In genomic region chr12:108558194-108558593, GRCm38 (mm10) we compare ENCODE assay signal across 16 mouse cellular contexts. TPM values are rescaled to one million over a fixed set of nuclear protein-coding genes. Genes with fewer than 3 reads are reported as not detected.
DNase-seq lines count a peak whose midpoint lies in the region; ATAC-seq and TF ChIP-seq lines count a peak whose summit lies in the region.
"Had no signal": no experiment of that assay in that cellular context is flagged by ENCODE, and none has a peak within 500 bp of the region (broad histone marks: within the 10 kb centered on the region; RNA-seq: fewer than 3 reads in every experiment).

No protein-coding gene starts in this region.

- 0 out of 2 replicates have a peak overlapping the region, but pooled peaks have one; percentile 11 for H3K4me3 ChIP-seq in hindbrain, embryonic 13.5 days
- H3K4me3 ChIP-seq in hindbrain, embryonic 10.5 days: no peak overlapping the region
- 0 out of 2 replicates have a peak overlapping the region, but pooled peaks have one; percentile 7 for H3K4me3 ChIP-seq in midbrain, embryonic 15.5 days
- H3K4me3 ChIP-seq in stomach, postnatal 0 days (ENCODE audit: low read depth, low read length): no peak overlapping the region
- H3K4me3 ChIP-seq: heart, embryonic 12.5 days; limb, embryonic 13.5 days had no signal

- H3K27me3 ChIP-seq in hindbrain, embryonic 13.5 days: no peaks in the 10 kb centered on the region
- H3K27me3 ChIP-seq in hindbrain, embryonic 10.5 days (ENCODE audit: insufficient read depth, poor library complexity, severe bottlenecking): peaks cover 9% of the 10 kb centered on the region; the same call in 1 of the 2 replicates
- no peaks in the 10 kb centered on the region for H3K27me3 ChIP-seq in midbrain, embryonic 15.5 days (replicated peaks)
- no peaks in the 10 kb centered on the region for H3K27me3 ChIP-seq in stomach, postnatal 0 days (ENCODE audit: control insufficient read depth, insufficient read depth, low read length)
- H3K27me3 ChIP-seq: heart, embryonic 12.5 days; limb, embryonic 13.5 days had no signal

- DNase-seq in hindbrain, embryonic 10.5 days (ENCODE audit: low spot score): no peak
- DNase-seq in testis, postnatal 14 days (ENCODE audit: low spot score): peak; percentile 44
- no peak for DNase-seq in testis, postnatal 10 days (ENCODE audit: low spot score)
- peak; percentile 37 for DNase-seq in stomach, postnatal 0 days (ENCODE audit: low spot score)
- no peak for DNase-seq in right cerebral cortex, postnatal 4 days
- no peak for DNase-seq in layer of hippocampus, adult 18-20 months (ENCODE audit: low spot score in 2 of 2)
- DNase-seq: adrenal gland, postnatal 36 days; cerebellum, postnatal 14 days; kidney, postnatal 25 days; layer of hippocampus, postnatal 36 days; lung, adult 18-20 months; thymus, postnatal 14 days had no signal

- H3K36me3 ChIP-seq in hindbrain, embryonic 13.5 days: no peaks in the 10 kb centered on the region
- peaks cover 7% of the 10 kb centered on the region for H3K36me3 ChIP-seq in hindbrain, embryonic 10.5 days
- no peaks in the 10 kb centered on the region for H3K36me3 ChIP-seq in midbrain, embryonic 15.5 days (replicated peaks)
- no peaks in the 10 kb centered on the region for H3K36me3 ChIP-seq in stomach, postnatal 0 days (ENCODE audit: control insufficient read depth, insufficient read depth, low read length)
- H3K36me3 ChIP-seq: heart, embryonic 12.5 days had no signal

- no peaks in the 10 kb centered on the region for H3K9me3 ChIP-seq in hindbrain, embryonic 13.5 days
- no peaks in the 10 kb centered on the region for H3K9me3 ChIP-seq in hindbrain, embryonic 10.5 days
- no peaks in the 10 kb centered on the region for H3K9me3 ChIP-seq in midbrain, embryonic 15.5 days
- no peaks in the 10 kb centered on the region for H3K9me3 ChIP-seq in stomach, postnatal 0 days (ENCODE audit: control insufficient read depth, low read length)
- H3K9me3 ChIP-seq: heart, embryonic 12.5 days; limb, embryonic 13.5 days had no signal

- no peak overlapping the region for H3K9ac ChIP-seq in hindbrain, embryonic 13.5 days
- H3K9ac ChIP-seq in midbrain, embryonic 15.5 days: no peak overlapping the region
- H3K9ac ChIP-seq in stomach, postnatal 0 days (ENCODE audit: low read length): no peak overlapping the region
- H3K9ac ChIP-seq: heart, embryonic 12.5 days; limb, embryonic 13.5 days had no signal

- no peak overlapping the region for H3K27ac ChIP-seq in hindbrain, embryonic 13.5 days
- no peak overlapping the region for H3K27ac ChIP-seq in hindbrain, embryonic 10.5 days
- no peak overlapping the region for H3K27ac ChIP-seq in midbrain, embryonic 15.5 days
- peak overlapping the region; percentile 35; the same call in 1 of the 2 replicates for H3K27ac ChIP-seq in stomach, postnatal 0 days (replicated peaks)
- H3K27ac ChIP-seq: limb, embryonic 13.5 days had no signal

- TF ChIP-seq CTCF in stomach, postnatal 0 days (IDR thresholded peaks at IDR 0.05; ENCODE audit: low read depth): peak; percentile 55

- no peak for ATAC-seq in hindbrain, embryonic 13.5 days (ENCODE audit: low FRiP score)
- no peak for ATAC-seq in midbrain, embryonic 15.5 days (replicated peaks)
- peak; percentile 11; the same call in 1 of the 2 replicates for ATAC-seq in stomach, postnatal 0 days (ENCODE audit: low FRiP score, low TSS enrichment)

- TF ChIP-seq EP300 in stomach, postnatal 0 days (optimal IDR thresholded peaks at IDR 0.05): no peak

- peaks cover 66% of the 10 kb centered on the region for H3K4me1 ChIP-seq in hindbrain, embryonic 13.5 days (replicated peaks)
- H3K4me1 ChIP-seq in hindbrain, embryonic 10.5 days (replicated peaks): peaks cover 49% of the 10 kb centered on the region
- H3K4me1 ChIP-seq in midbrain, embryonic 15.5 days: peaks cover 57% of the 10 kb centered on the region
- peaks cover 6% of the 10 kb centered on the region for H3K4me1 ChIP-seq in stomach, postnatal 0 days (replicated peaks; ENCODE audit: control insufficient read depth, insufficient read depth)

- peak overlapping the region; percentile 43 for H3K4me2 ChIP-seq in hindbrain, embryonic 13.5 days
- peak overlapping the region; percentile 71 for H3K4me2 ChIP-seq in midbrain, embryonic 15.5 days
- peak overlapping the region; percentile 11; the same call in 1 of the 2 replicates for H3K4me2 ChIP-seq in stomach, postnatal 0 days (replicated peaks; ENCODE audit: low read depth)
- H3K4me2 ChIP-seq: heart, embryonic 12.5 days; limb, embryonic 13.5 days had no signal

RNA-seq across cellular contexts. Expression of gene Evl, which starts 3.7 kb away (rescaled TPM):
- polyA plus RNA-seq in hindbrain, embryonic 13.5 days (2015; fragmentation: Nextera tagmentation; extraction: Ambion mirVana): 205 and 206 TPM in 2 replicates
- 59.1 and 75.2 TPM in 2 replicates for polyA plus RNA-seq in hindbrain, embryonic 10.5 days (2016; fragmentation: Nextera tagmentation; extraction: Ambion mirVana)
- 291 and 297 TPM in 2 replicates for polyA plus RNA-seq in midbrain, embryonic 15.5 days (2015; fragmentation: Nextera tagmentation; extraction: Ambion mirVana)
- polyA plus RNA-seq in stomach, postnatal 0 days (2015; fragmentation: Nextera tagmentation; extraction: Ambion mirVana): 27.8 and 31.3 TPM in 2 replicates
- total RNA-seq in layer of hippocampus, adult 18-20 months (2021): 100 to 1,000 TPM; 184 to 192 TPM

Comparison
In these comparisons a context has a peak if more than half of its experiments do, and no peak if none do; other contexts are left out.
1. H3K4me3 ChIP-seq: peak in hindbrain, embryonic 13.5 days (single experiment) and midbrain, embryonic 15.5 days (single experiment); none in hindbrain, embryonic 10.5 days (single experiment) and stomach, postnatal 0 days (single experiment).
2. DNase-seq: peak in testis, postnatal 14 days (single experiment) and stomach, postnatal 0 days (single experiment); none in hindbrain, embryonic 10.5 days (single experiment), testis, postnatal 10 days (single experiment), right cerebral cortex, postnatal 4 days (single experiment) and layer of hippocampus, adult 18-20 months (0 of 2).
3. H3K4me2 ChIP-seq: peak in every context shown above with its lines; median percentile 71 in midbrain, embryonic 15.5 days; 43 in hindbrain, embryonic 13.5 days; 11 in stomach, postnatal 0 days.